Mouse (Mus musculus): ENCODE measurements around the gene Med8. TPM values are rescaled to one million over a fixed set of nuclear protein-coding genes. Genes with fewer than 3 reads are reported as not detected.

Gene Med8
- polyA plus RNA-seq, 1 experiment from 2014 or later: 87.1 TPM

DNA sequence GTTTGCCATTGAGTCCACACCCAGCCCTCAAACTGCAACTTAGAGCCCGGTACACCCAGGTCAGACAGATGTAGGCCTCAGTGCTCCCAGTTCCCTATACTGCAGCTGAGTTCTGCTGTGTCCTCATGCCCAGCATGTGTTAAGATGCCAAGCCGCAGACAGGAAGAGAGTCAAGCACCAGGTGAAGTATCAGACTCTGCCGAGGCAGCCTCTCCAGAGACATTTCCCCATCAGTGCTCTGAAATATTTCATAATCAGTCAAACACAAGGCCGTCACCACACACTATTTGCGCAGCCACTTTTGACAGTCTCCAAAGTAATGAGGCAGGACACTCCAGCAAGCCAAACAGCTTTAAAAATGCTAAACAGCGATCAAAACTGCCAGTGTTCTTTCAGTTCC, 10.7 kb upstream of the Med8 start:
- no peak overlapping the region for H3K4me3 ChIP-seq (ENCODE audit: low read depth, low read length)
- H3K4me2 ChIP-seq (replicated peaks; ENCODE audit: low read depth, low read length): no peak overlapping the region
- H3K9me3 ChIP-seq (ENCODE audit: control insufficient read depth, low read depth, low read length): no peaks in the 10 kb centered on the region
- H3K27me3 ChIP-seq (ENCODE audit: control insufficient read depth, insufficient read depth, low read length): no peaks in the 10 kb centered on the region
- peaks cover 71% of the 10 kb centered on the region for H3K36me3 ChIP-seq (ENCODE audit: control insufficient read depth, insufficient read depth, low read length)
- H3K27ac ChIP-seq (ENCODE audit: low read length): no peak overlapping the region
- WGBS: 90% methylated on average over 6 of the region's 6 CpGs
- H3K4me1 ChIP-seq (ENCODE audit: control insufficient read depth, insufficient read depth, low read length): no peaks in the 10 kb centered on the region
- no peak overlapping the region for H3K9ac ChIP-seq (replicated peaks; ENCODE audit: low read depth, low read length)
- no peak for ATAC-seq (ENCODE audit: insufficient number of reproducible peaks, insufficient read depth, low FRiP score, low read depth)

DNA sequence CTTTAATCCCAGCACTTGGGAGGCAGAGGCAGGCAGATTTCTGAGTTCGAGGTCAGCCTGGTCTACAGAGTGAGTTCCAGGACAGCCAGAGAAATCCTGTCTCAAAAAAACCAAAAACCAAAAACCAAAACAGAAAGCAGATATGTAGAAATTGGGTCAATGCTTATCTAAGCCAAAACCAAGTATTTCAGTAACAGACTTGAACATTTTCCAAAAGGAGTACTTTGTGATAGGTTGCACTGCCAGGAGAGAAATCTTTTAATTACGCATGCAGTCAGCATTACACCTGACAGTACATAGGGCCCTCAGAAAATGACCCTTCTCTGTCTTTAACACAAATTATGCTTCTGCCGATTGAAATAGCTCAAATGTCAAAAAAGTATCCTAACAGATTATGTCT, 7.7 kb upstream of the Med8 start:
- no peak for ATAC-seq (ENCODE audit: insufficient number of reproducible peaks, insufficient read depth, low FRiP score, low read depth)
- H3K36me3 ChIP-seq (ENCODE audit: control insufficient read depth, insufficient read depth, low read length): peaks cover 58% of the 10 kb centered on the region
- no peaks in the 10 kb centered on the region for H3K27me3 ChIP-seq (ENCODE audit: control insufficient read depth, insufficient read depth, low read length)
- H3K4me3 ChIP-seq (ENCODE audit: low read depth, low read length): no peak overlapping the region
- H3K4me2 ChIP-seq (replicated peaks; ENCODE audit: low read depth, low read length): no peak overlapping the region
- H3K9me3 ChIP-seq (ENCODE audit: control insufficient read depth, low read depth, low read length): no peaks in the 10 kb centered on the region
- H3K4me1 ChIP-seq (ENCODE audit: control insufficient read depth, insufficient read depth, low read length): no peaks in the 10 kb centered on the region
- WGBS: 87% methylated on average over 3 of the region's 3 CpGs
- no peak overlapping the region for H3K27ac ChIP-seq (ENCODE audit: low read length)
- no peak overlapping the region for H3K9ac ChIP-seq (replicated peaks; ENCODE audit: low read depth, low read length)

DNA sequence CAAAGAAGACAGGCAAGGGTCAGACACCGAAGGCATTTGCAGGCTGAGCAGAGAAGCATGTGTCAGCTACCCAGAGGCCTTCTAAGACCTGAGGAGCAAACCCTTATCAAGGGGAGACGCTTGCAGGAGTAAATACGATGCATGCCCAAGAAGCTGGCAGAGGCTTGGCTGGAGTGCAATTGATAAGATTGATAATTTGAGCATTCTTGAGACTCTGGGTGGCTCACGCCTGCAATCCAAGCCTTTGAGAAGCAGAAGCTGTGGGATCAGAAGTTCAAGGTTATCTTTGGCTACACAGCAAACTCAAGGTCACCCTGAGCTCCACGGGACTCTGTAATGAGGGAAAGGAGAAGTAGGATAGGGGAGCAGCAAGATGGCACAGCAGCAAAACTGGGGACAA, 7.2 kb upstream of the Med8 start:
- no peak overlapping the region for H3K9ac ChIP-seq (replicated peaks; ENCODE audit: low read depth, low read length)
- no peak overlapping the region for H3K4me3 ChIP-seq (ENCODE audit: low read depth, low read length)
- 84% methylated on average over 5 of the region's 5 CpGs for WGBS
- no peak for ATAC-seq (ENCODE audit: insufficient number of reproducible peaks, insufficient read depth, low FRiP score, low read depth)
- no peaks in the 10 kb centered on the region for H3K4me1 ChIP-seq (ENCODE audit: control insufficient read depth, insufficient read depth, low read length)
- peaks cover 58% of the 10 kb centered on the region for H3K36me3 ChIP-seq (ENCODE audit: control insufficient read depth, insufficient read depth, low read length)
- no peak overlapping the region for H3K4me2 ChIP-seq (replicated peaks; ENCODE audit: low read depth, low read length)
- no peak overlapping the region for H3K27ac ChIP-seq (ENCODE audit: low read length)
- no peaks in the 10 kb centered on the region for H3K9me3 ChIP-seq (ENCODE audit: control insufficient read depth, low read depth, low read length)
- H3K27me3 ChIP-seq (ENCODE audit: control insufficient read depth, insufficient read depth, low read length): no peaks in the 10 kb centered on the region

DNA sequence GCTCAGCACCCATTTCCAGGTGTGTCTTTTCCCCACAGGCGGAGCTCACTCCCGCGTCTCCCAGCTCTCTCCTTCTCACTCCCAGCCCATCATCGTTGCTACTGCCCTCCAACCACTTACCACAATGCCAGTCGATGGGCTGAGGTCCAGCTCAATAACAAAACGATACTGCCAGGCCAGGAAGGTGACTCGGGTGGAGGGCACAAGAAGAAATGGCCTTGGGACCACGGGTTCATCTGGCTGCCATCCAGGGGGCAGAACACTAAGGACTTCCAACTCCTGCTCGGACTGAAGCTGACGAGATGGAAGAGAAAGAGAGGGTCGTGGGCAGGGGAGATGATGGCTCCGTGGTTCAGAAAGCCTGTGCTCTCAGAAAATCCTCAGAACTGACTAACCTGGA, 6.4 kb upstream of the Med8 start:
- ATAC-seq (ENCODE audit: insufficient number of reproducible peaks, insufficient read depth, low FRiP score, low read depth): no peak
- Histone ChIP-seq H3K4me3 (ENCODE audit: low read depth, low read length) (no peak overlapping the region), H3K27me3 (ENCODE audit: control insufficient read depth, insufficient read depth, low read length) (no peaks in the 10 kb centered on the region), H3K4me1 (ENCODE audit: control insufficient read depth, insufficient read depth, low read length) (no peaks in the 10 kb centered on the region), H3K4me2 (replicated peaks; ENCODE audit: low read depth, low read length) (no peak overlapping the region), H3K9me3 (ENCODE audit: control insufficient read depth, low read depth, low read length) (no peaks in the 10 kb centered on the region), H3K27ac (ENCODE audit: low read length) (no peak overlapping the region), H3K36me3 (ENCODE audit: control insufficient read depth, insufficient read depth, low read length) (peaks cover 51% of the 10 kb centered on the region), H3K9ac (replicated peaks; ENCODE audit: low read depth, low read length) (no peak overlapping the region)
- WGBS: 93% methylated on average over 12 of the region's 12 CpGs

DNA sequence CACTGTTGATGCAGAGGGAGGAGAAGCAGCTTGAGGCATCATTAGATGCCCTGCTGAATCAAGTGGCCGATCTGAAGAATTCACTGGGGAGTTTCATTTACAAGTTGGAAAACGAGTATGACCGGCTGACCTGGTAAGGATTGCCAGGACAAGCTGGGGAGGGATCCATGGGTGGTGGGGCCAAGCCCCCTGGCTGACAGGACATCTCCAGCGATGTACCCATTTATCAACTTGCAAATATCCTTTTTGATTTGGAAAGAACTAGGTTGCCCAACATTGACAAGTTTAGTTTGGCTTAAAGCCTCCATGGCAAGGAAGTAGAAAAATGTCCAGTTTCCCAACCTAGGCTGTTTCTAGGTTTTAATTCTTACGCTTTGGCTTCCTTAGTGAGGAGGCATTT, 1.7 kb downstream of the Med8 start:
- H3K9me3 ChIP-seq (ENCODE audit: control insufficient read depth, low read depth, low read length): no peaks in the 10 kb centered on the region
- WGBS: 91% methylated on average over 5 of the region's 5 CpGs
- H3K36me3 ChIP-seq (ENCODE audit: control insufficient read depth, insufficient read depth, low read length): peaks cover 43% of the 10 kb centered on the region
- no peak overlapping the region for H3K4me3 ChIP-seq (ENCODE audit: low read depth, low read length)
- H3K4me2 ChIP-seq (replicated peaks; ENCODE audit: low read depth, low read length): no peak overlapping the region
- H3K27ac ChIP-seq (ENCODE audit: low read length): no peak overlapping the region
- no peak for ATAC-seq (ENCODE audit: insufficient number of reproducible peaks, insufficient read depth, low FRiP score, low read depth)
- H3K9ac ChIP-seq (replicated peaks; ENCODE audit: low read depth, low read length): no peak overlapping the region
- peaks cover 10% of the 10 kb centered on the region for H3K4me1 ChIP-seq (ENCODE audit: control insufficient read depth, insufficient read depth, low read length)
- no peaks in the 10 kb centered on the region for H3K27me3 ChIP-seq (ENCODE audit: control insufficient read depth, insufficient read depth, low read length)

DNA sequence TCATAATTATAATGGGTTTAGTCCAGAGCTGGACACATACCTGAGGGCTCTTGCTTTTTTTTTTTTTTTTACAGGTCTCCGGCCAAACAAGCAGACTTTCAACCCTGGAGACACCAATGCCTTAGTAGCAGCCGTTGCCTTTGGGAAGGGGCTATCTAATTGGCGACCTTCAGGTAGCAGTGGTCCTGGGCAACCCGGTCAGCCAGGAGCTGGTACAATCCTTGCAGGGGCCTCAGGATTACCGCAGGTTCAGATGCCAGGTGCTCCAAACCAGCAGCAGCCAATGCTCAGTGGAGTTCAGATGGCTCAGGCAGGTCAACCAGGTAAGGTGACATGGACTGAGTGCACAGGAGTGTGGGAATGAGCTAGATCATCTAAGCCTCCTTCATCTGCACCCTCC, 4.4 kb downstream of the Med8 start:
- no peak overlapping the region for H3K4me2 ChIP-seq (replicated peaks; ENCODE audit: low read depth, low read length)
- no peaks in the 10 kb centered on the region for H3K9me3 ChIP-seq (ENCODE audit: control insufficient read depth, low read depth, low read length)
- H3K9ac ChIP-seq (replicated peaks; ENCODE audit: low read depth, low read length): no peak overlapping the region
- ATAC-seq (ENCODE audit: insufficient number of reproducible peaks, insufficient read depth, low FRiP score, low read depth): no peak
- no peaks in the 10 kb centered on the region for H3K27me3 ChIP-seq (ENCODE audit: control insufficient read depth, insufficient read depth, low read length)
- H3K27ac ChIP-seq (ENCODE audit: low read length): no peak overlapping the region
- H3K36me3 ChIP-seq (ENCODE audit: control insufficient read depth, insufficient read depth, low read length): peaks cover 52% of the 10 kb centered on the region
- no peak overlapping the region for H3K4me3 ChIP-seq (ENCODE audit: low read depth, low read length)
- H3K4me1 ChIP-seq (ENCODE audit: control insufficient read depth, insufficient read depth, low read length): peaks cover 5% of the 10 kb centered on the region; the same call in 1 of the 2 replicates
- WGBS: 94% methylated on average over 5 of the region's 5 CpGs

DNA sequence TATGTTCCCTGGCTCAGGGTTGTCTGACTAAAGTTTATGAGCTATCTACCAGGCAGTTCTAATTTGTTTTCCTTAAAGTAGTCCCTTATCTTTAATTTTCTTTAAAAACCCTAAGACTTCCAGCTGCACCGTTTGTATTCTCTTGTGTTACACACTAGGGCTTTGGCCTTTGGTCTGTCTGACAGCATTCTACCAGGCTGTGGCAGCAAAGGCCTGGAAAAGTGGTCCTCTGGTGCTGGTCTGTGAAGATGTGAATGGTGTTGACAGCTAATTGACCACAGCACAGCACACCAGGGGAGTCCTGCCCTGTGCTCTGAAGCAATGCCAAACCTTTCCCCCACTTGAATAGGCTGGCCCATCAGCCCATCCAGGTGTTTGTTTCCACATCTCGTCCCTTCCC, 6.6 kb downstream of the Med8 start:
- no peak for ATAC-seq (ENCODE audit: insufficient number of reproducible peaks, insufficient read depth, low FRiP score, low read depth)
- Histone ChIP-seq H3K4me2 (replicated peaks; ENCODE audit: low read depth, low read length) (no peak overlapping the region), H3K27me3 (ENCODE audit: control insufficient read depth, insufficient read depth, low read length) (no peaks in the 10 kb centered on the region), H3K9ac (replicated peaks; ENCODE audit: low read depth, low read length) (no peak overlapping the region), H3K36me3 (ENCODE audit: control insufficient read depth, insufficient read depth, low read length) (peaks cover 59% of the 10 kb centered on the region), H3K4me1 (ENCODE audit: control insufficient read depth, insufficient read depth, low read length) (no peaks in the 10 kb centered on the region), H3K4me3 (ENCODE audit: low read depth, low read length) (no peak overlapping the region), H3K27ac (ENCODE audit: low read length) (no peak overlapping the region), H3K9me3 (ENCODE audit: control insufficient read depth, low read depth, low read length) (no peaks in the 10 kb centered on the region)
- 86% methylated on average over 2 of the region's 2 CpGs for WGBS

DNA sequence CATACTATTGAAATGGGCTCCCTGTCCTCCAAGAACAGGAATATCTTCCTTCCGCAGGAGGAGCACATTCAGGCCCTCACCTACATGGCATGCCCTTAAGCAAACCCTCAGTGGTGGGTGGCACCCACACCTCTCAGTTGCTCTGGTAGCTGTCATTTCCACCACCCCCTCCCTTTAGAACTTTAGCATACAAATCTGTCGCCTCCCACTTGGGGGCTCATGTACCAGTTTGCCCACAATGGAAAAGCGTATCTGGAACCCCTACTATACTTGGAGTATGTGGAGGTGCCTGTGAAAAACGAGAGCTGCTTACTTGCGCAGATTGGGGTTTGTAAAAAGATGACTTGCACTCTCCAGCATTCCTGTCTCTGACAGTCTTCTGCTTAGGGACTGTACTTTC, 7.2 kb downstream of the Med8 start:
- Histone ChIP-seq H3K27me3 (ENCODE audit: control insufficient read depth, insufficient read depth, low read length) (no peaks in the 10 kb centered on the region), H3K9ac (replicated peaks; ENCODE audit: low read depth, low read length) (no peak overlapping the region), H3K4me1 (ENCODE audit: control insufficient read depth, insufficient read depth, low read length) (no peaks in the 10 kb centered on the region), H3K4me3 (ENCODE audit: low read depth, low read length) (no peak overlapping the region), H3K36me3 (ENCODE audit: control insufficient read depth, insufficient read depth, low read length) (peaks cover 58% of the 10 kb centered on the region), H3K4me2 (replicated peaks; ENCODE audit: low read depth, low read length) (no peak overlapping the region), H3K9me3 (ENCODE audit: control insufficient read depth, low read depth, low read length) (no peaks in the 10 kb centered on the region), H3K27ac (ENCODE audit: low read length) (no peak overlapping the region)
- 92% methylated on average over 5 of the region's 5 CpGs for WGBS
- ATAC-seq (ENCODE audit: insufficient number of reproducible peaks, insufficient read depth, low FRiP score, low read depth): no peak

DNA sequence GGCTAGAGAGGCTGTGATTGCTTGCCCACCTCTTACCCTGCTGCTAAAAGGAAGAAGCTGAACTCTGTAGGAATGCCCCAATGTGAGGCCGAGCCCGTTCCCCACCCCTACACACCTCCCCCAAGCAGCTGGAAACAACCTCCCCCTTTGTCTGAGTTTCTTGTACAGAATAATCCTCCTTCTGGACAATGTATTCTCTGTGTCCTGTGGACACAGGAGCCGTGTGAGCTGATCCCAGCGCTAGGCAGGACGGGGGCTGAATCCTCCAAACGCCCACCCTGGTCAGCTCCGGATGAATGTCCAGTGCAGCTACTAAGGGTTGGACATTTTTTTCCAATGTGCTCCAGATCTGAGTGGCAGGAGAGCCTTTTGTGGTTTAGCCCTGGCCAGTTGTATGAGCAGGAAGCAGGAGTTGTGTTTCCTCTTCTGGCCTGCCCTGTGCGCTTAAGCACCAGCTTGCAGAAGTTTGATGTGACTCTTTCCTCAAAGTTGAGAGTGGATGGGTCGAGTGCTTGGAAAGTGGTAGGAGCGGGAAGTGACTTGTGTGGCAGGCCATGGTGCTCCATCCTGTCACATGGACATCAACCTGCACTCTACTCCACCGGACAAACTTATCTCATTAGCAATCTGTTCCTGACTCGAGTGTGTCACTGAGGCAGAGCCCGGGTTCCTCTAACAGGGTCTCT, 8.1 kb downstream of the Med8 start:
- WGBS: 86% methylated on average over 13 of the region's 13 CpGs
- H3K27ac ChIP-seq (ENCODE audit: low read length): no peak overlapping the region

More for the DNA sequence above, 8.1 kb downstream of the Med8 start:
- Histone ChIP-seq H3K4me1 (ENCODE audit: control insufficient read depth, insufficient read depth, low read length) (no peaks in the 10 kb centered on the region), H3K27me3 (ENCODE audit: control insufficient read depth, insufficient read depth, low read length) (no peaks in the 10 kb centered on the region), H3K4me2 (replicated peaks; ENCODE audit: low read depth, low read length) (no peak overlapping the region), H3K9ac (replicated peaks; ENCODE audit: low read depth, low read length) (no peak overlapping the region), H3K36me3 (ENCODE audit: control insufficient read depth, insufficient read depth, low read length) (peaks cover 49% of the 10 kb centered on the region), H3K9me3 (ENCODE audit: control insufficient read depth, low read depth, low read length) (no peaks in the 10 kb centered on the region), H3K4me3 (ENCODE audit: low read depth, low read length) (no peak overlapping the region)
- ATAC-seq (ENCODE audit: insufficient number of reproducible peaks, insufficient read depth, low FRiP score, low read depth): no peak

Data from stomach, embryonic 14.5 days (tissue).